Mouse (Mus musculus) naive thymus-derived CD4-positive, alpha-beta T cell, adult 2 months (primary cell): Measurements from ENCODE around the gene Dpep3.
"Not testable (repeated sequence)": the region's sequence is repeated elsewhere in the genome, so short reads cannot be mapped to it uniquely, and the experiment has no call there.

Experiments
- DNase-seq: peaks from one replicate; pipeline ENCODE4 v3.0.0-alpha.2; 2011; ENCODE audit warnings: low read depth

Gene Dpep3

DNA sequence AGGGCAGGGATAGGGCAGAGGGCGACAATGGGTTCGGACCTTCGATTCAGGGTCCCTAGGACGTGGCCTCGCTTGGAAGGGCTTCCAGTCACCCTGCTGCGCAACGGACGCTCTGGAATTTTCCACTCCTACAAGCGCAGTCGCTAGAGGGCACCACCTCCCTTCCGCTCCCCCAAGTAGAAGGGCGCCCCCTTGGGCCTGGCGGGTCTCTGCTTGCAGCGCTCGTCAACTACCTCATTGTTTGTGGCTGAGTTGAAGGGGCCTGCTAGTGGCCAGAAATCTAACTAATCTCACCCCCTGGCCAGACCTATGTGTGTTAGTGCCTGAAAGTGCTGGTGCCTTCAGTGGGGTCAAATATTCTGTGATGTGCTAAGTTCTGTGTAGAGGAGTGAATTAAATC, at the start of gene Dpep3:
Gene Dpep3, minus strand, starts transcription at position 105 of the 400 bp plus-strand sequence.
- DNase-seq = no peak

GRCm38 (mm10) chr8:106022483-106022882, 43.3 kb upstream of the Dpep3 start:
- peak; percentile 90 for DNase-seq

DNA sequence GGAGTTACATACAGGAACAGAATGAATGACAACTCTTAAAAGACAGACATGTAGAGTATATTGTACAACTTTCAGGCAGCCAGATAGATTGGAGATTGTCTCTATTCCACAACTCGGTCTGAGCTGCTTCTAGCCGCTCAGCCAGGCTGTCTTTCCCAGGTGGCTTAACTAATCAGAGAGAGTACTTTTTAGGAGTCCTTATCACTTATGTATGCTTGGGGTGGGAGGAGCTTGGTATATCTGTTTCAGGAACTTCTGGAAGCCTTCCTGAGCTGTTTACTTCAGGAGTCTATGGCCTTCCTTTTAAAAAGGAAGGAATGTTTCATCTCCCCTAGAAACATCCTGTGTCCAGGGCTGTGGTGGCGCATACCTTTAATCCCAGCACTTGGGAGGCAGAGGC, 38.8 kb upstream of the Dpep3 start:
- DNase-seq = no peak

DNA sequence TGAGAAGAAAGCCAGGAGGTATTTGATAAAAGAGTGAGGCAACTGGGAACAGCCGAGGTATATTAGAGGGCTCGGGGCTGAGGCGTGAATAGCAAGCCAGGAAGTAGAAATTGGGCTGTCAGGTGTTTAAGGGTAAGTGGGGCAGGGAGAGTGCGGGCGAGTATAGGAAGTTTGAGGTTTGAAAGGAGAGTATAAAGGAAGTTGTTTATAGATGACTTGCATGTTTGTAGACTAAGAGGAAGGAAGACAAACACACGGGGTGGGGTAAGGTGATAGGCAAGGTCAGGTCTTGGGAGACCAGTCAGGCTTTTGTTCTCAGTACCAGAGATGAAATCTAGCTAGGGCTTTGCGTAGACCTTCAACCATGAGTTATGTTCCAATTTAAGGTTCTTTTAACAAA, 37.9 kb upstream of the Dpep3 start:
- DNase-seq = peak; percentile 51

GRCm38 (mm10) chr8:106016284-106016683, 37.1 kb upstream of the Dpep3 start:
- no peak for DNase-seq

DNA sequence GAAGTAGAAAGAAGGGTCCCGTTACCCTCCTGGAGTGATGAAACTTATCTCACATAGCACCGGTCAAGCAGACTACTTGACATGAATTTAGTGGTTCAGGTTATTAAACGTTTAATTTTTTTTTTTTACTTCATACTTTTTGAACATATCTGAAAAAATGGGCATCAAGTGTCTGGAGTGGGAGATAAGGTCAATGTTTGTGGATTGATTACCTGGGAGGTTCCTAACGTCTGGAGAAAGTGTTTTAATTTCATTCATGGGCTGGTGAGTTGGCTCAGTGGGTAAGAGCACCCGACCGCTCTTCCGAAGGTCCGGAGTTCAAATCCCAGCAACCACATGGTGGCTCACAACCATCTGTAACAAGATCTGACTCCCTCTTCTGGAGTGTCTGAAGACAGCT, 33.0 kb upstream of the Dpep3 start:
- not testable (repeated sequence) for DNase-seq

GRCm38 (mm10) chr8:106011643-106011986, 32.4 kb upstream of the Dpep3 start, which contains the start of gene Ddx28:
TSS of gene Ddx28 (minus strand) at chr8:106011882.
- DNase-seq = no peak

- DNase-seq = peak; percentile 91
Observed at GRCm38 (mm10) chr8:106010748-106011642, 31.8 kb upstream of the Dpep3 start.

GRCm38 (mm10) chr8:106007891-106008290, 28.7 kb upstream of the Dpep3 start:
- DNase-seq = not testable (repeated sequence)

DNA sequence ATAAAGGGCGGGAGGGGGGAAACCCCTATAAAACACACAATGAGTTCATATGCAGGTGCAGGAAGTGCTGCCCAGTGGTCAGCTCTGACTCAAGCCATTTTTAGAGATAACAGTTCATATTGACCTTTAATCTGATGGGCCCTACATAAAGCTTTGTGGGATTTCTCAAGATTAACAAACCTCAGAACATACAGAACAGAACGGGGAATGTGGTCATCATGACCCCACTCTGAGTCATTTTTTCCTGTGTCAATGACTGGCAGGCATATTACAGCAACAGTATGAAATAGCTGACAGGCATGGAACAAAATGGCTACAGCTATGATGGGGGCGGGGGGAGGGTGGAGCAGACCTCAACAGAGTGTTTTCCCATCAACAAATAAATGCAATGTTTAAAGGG, 27.9 kb upstream of the Dpep3 start:
- DNase-seq = no peak

GRCm38 (mm10) chr8:106006413-106006812, 27.2 kb upstream of the Dpep3 start:
- no peak for DNase-seq

GRCm38 (mm10) chr8:106005875-106006274, 26.6 kb upstream of the Dpep3 start, which contains the start of gene Dpep2nb:
TSS of gene Dpep2nb (minus strand) at chr8:106005975.
- no peak for DNase-seq

DNA sequence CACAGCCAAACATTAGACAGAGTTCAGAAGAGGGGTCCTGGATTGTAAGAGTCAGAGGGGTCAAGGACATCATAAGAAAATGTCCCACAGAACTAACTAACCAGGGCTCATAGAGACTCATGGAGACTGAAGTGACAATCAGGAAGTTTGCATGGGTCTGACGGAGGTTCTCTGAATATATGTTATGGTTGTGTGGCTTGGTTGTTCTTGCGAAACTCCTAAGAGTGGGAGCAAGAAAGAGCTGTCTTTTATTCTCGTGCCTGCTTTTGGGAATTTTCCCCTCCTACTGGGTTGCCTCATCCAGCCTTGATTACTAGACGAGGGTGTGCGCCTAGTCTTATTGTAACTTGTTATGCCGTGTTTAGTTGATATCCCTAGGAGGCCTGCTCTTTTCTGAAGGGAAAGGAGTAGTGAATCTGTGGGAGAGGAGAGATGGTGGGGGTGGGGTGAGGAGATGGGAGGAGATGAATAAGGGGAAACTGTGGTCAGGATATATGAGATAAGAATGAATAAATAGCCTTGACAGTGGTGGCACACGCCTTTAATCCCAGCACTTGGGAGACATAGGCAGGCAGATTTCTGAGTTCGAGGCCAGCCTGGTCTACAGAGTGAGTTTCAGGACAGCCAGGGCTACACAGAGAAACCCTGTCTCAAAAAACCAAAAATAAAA, 25.4 kb upstream of the Dpep3 start:
- DNase-seq = no peak

GRCm38 (mm10) chr8:106001908-106002307, 22.7 kb upstream of the Dpep3 start:
- no peak for DNase-seq

- DNase-seq = no peak
Observed at GRCm38 (mm10) chr8:105998971-105999370, 19.7 kb upstream of the Dpep3 start.

DNA sequence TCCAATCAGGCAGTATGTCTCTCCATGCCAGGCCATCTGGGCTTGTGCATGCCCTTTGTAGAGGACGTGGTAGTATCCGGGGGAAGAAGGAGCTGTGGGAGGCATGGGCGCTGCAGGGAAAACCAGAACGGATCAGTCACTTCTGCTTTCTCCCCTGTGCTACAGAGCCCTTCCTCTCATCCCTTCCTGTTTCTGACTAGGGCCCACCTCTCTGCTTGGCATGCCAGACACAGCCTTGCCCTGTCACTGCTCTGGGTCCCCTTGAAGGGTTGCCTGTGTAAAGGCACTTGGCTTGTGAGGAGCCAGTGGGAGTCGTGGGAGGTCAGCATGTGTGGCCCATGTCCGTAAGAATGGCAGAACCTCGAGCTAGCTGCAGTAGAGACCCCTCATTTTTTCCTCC, 17.1 kb upstream of the Dpep3 start:
- no peak for DNase-seq

GRCm38 (mm10) chr8:105993226-105993625, 14.0 kb upstream of the Dpep3 start:
- DNase-seq = no peak

- peak; percentile 72 for DNase-seq
Observed at GRCm38 (mm10) chr8:105992499-105992898, 13.3 kb upstream of the Dpep3 start.

DNA sequence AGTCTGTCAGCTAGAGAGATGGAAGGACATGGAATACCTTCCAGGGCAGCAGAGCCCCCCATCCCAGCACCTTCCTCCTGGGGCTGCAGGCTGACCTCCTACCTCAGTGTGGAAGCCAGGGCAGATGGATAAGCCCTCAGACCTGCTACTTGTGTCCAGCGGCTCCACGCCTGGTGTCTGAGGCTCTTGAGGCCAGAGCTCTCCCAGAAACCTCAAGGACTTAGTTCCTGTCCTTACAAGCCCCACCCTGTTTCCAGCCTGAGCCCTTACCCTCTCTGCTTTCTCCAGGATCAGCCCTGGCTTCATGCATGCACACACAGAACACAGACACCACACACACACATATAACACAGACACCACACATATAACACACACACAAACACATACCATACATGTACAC, 12.3 kb upstream of the Dpep3 start:
- DNase-seq = peak; percentile 42

DNA sequence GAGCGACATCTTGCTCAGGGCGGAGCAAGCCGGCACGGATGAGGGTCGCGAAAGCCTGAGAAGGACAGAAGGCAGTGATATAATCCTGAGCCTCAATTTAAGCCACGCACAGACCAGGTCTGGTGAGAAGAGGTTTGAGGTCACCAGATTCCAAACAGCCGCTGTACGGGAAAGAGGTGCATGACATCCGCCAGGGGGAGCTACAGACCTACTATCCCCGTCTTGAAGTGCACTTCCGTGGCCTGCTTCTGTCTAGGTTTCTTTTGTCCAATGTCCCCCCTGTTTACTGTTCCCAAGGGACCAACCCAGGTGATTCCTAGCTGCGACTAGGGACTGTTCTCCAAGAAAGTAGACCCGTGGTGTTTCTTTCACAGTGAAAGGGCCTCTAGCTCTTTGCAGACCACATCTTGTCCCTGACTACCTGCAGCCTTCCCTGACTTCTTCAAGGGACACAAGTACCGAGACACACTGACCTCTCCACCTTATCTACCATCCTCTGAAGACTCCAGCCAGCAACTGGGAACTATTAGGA, 11.7 kb upstream of the Dpep3 start, which contains the start of gene Dus2:
Gene Dus2, plus strand, starts transcription at position 482 of the 532 bp plus-strand sequence.
- DNase-seq = peak; percentile 93

DNA sequence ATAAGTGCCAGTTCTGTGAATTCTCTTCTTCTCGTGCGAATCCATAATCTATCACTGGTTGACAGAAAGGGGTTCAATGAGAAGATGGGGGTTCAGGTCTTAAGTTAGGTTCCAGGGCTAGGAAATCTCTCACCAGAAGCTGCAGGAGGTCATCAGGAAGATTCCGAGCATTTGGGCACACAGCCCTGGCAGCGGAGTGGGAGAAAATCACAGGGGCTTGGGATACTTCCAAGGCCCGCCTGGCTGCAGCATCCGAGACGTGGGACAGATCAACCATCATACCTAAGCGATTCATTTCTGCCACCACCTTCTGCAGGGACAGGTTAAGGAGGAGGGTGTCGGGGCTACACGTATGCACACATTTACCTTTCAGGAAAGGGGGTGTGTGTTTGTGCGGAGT, 9.3 kb upstream of the Dpep3 start:
- DNase-seq = no peak

DNA sequence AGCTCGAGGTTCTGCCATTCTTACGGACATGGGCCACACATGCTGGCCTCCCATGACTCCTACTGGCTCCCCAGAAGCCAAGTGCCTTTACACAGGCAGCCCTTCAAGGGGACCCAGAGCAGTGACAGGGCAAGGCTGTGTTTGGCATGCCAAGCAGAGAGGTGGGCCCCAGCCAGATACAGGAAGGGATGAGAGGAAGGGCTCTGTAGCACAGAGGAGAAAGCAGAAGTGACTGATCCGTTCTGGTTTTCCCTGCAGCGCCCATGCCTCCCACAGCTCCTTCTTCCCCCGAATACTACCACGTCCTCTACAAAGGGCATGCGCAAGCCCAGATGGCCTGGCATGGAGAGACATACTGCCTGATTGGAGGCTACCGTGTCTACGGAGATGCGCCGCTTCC, 4.2 kb upstream of the Dpep3 start:
- DNase-seq = not testable (repeated sequence)

DNA sequence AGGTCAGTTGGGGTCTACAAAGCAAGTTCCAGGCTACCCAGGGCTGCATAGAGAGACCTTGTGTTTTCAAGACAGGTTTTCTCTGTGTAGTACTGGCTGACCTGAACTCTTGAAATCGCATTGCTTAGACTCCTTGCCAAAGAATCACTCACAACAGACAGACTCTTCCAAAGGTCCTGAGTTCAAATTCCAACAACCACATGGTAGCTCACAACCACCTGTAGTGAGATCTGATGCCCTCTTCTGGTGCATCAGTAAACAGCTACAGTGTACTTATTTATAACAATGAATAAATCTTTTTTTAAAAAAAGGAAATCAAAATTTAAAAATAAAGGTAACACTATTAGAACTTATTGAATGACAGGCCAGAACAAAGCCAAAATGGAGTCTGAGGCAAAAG, 1.9 kb upstream of the Dpep3 start:
- no peak for DNase-seq
